Mouse (Mus musculus) brain, embryonic 14.5 days (tissue): Measurements from ENCODE around the gene Fam161a.

Experiments used
- CTCF ChIP-seq: fragments of 200-500 bp; IDR thresholded peaks from 2 replicates; pipeline ENCODE4 v1.5.1; 2012; ENCODE audit warnings: inconsistent platforms, mild to moderate bottlenecking, moderate library complexity, borderline replicate concordance; ENCODE audit not compliant: insufficient read depth, insufficient read length; ENCODE audit errors: extremely low read depth
- POLR2A ChIP-seq: fragments of 200-500 bp; IDR thresholded peaks from 2 replicates; pipeline ENCODE4 v1.6.1; 2012; ENCODE audit warnings: mild to moderate bottlenecking, inconsistent platforms, borderline replicate concordance; ENCODE audit not compliant: poor library complexity, insufficient read depth, insufficient read length, severe bottlenecking; ENCODE audit errors: extremely low read depth

DNA sequence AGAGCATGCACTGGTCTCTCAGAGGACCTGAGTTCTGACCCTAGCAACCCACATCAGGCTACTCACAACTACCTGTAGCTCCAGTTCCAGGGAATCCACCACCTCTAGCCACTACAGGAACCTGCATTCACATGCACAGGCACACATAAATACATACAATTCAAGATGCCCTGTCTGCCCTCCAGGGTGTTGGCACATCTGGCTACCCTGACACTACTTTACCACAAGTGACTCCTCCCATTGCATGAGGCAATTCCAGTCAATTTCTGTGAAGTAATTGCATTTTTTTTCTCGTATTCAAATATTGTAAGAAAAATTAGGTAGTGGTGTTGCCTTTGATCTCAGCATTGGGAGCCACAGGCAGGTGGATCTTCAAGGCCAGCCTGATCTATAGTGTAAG, 28.1 kb upstream of the Fam161a start:
- TF ChIP-seq CTCF (no peak), POLR2A (no peak)
